Mouse (Mus musculus) cerebellum, postnatal 10 days (tissue): ENCODE results near the gene Myo16.

Source experiments
- DNase-seq, 2 experiments: peaks; one replicate each; pipeline ENCODE4 v3.0.0; 2021; ENCODE audit warnings: mixed read lengths in 2 of 2

The Myo16 gene

GRCm38 (mm10) chr8:10634421-10634820 lies 480.7 kb downstream of the Myo16 start:
- DNase-seq: peak; percentile 87 to 91

DNA sequence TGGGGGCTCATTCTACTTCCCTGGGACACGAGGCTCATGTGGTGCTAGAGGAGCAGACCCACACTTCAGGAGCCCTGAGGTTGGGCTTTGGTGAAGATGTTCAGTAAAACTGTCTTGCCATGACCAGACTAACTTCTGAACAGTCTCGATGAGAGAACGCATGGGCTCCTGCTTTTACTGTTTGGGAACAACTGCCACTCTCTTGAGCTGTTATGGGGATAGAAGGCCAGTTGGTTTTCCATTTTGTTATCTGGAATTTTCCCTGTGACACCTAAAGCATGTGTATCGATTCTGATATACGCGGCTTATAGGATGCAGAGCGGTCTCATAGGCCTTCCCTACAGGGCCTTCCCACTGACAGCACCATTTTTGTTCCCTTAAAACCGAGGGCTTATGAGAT lies 485.2 kb downstream of the Myo16 start:
- DNase-seq: no peak

- DNase-seq: peak; percentile 59 to 62
Observed at GRCm38 (mm10) chr8:10640176-10640810, 486.6 kb downstream of the Myo16 start.

- no peak for DNase-seq
Observed at GRCm38 (mm10) chr8:10640859-10641258, 487.1 kb downstream of the Myo16 start.

DNA sequence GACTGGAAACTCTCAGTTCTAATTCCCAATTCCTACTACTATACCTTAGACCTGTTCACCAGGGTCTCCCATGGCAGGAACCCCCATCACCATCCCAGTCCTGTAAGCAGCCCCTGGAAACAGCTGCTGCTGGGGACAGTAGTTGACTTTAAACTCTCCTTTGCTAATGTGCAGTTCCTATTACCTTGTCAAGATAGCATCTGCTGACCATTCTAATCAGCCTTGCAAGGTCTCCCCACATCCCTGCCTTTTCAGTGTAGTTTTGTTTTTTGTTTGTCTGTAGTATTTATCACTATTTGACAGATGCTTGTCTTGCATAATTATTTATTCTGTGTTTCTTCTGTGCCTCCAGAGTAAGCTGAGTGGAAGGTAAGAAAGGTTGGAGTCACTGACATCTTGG lies 487.6 kb downstream of the Myo16 start:
- DNase-seq: no peak

DNA sequence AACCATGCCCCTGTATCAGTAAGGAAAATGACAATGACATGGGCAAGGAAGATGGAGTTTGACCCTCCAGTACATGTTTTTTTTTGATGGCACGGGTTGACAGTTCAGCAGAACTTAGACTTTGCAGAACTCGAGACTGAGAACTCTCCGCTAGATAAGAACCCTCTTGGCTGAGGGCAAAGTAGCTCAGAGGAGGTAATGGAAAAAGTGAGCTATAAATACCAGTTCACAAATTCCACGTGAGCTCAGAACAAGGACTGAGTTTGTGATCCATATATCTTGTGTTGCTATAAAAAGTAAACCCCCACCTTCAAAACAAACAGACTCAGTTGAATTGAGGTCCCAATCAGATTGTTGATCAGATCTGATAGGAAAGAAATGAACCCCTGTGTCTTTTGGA lies 489.5 kb downstream of the Myo16 start:
- DNase-seq: no peak

GRCm38 (mm10) chr8:10644481-10644880 lies 490.8 kb downstream of the Myo16 start:
- peak; percentile 47 for DNase-seq

- no peak for DNase-seq
Observed at GRCm38 (mm10) chr8:10645740-10646139, 492.0 kb downstream of the Myo16 start.

DNA sequence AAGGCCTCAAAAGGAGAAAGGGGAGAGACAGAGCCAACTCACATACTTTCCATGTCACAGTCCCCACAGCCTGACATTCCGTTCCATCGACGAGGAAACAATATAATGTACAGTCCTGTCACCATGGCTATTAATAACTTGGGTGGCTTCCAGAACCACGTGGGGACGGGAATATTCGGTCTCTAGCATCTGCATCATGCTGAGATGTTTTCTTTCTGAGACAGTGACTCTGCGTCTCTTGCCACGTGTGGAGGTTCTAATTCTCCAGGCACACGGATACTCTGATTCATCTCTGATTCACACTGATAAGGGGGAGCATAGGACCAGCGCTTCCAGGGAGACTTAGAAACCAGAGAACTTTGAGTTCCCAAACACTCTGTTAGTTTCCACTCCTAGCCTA lies 492.8 kb downstream of the Myo16 start:
- DNase-seq: no peak

DNA sequence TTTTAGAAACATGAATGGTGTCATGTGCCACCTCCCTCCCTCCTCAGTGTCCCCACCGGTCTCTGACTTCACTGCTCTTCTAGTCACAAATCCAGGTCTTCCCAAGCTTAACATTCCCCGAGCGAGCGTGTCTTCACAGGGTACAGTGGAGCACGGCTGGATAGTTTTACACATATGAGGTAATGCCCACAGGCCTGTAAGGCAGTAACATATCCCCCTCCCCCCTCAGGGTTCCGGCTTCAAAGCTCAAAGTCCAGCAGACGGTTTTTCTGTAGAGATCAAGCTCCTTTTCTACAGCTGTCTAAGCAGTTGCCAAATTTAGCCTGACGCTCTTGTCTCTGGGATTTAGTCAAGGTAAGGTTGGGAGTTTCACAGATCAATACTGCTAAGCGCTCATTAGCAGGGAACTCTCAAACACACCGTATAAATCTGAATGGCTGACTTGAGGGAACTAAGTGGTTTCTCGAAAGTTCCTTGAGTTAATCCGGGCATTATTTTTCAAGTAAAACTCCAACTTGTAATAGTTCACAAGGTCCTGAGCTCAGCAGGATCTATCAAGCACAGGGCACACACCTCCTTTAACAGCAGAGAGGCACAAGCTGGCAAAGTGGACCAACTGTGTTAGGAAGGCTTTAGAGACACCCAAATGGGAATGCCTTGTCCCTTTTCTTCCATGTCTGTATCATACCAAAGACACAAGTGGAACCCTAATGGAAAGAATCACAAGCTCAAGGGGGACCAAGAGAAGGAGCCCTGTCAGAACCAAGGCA lies 498.0 kb downstream of the Myo16 start:
- DNase-seq: no peak

DNA sequence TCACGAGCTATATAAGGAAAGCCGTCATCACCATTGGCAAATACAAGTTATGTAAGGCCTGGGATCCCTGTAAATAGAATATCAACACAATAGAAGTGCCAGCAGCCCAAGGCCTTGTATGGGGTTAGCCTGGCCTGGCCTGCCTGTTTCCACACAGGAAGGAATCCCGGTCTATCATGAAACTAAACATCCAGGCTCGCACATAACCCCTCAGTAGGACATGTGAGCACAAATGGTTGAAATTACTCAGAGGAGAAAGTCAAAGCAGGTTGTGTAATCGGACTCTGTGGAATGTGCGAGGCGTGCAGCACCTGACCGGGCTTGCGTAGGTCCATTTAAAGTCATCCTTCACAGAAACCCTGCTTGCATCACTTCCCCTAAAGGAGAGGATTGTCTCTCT lies 499.6 kb downstream of the Myo16 start:
- DNase-seq: no peak

- DNase-seq: no peak
Observed at GRCm38 (mm10) chr8:10654922-10655518, 501.3 kb downstream of the Myo16 start.

DNA sequence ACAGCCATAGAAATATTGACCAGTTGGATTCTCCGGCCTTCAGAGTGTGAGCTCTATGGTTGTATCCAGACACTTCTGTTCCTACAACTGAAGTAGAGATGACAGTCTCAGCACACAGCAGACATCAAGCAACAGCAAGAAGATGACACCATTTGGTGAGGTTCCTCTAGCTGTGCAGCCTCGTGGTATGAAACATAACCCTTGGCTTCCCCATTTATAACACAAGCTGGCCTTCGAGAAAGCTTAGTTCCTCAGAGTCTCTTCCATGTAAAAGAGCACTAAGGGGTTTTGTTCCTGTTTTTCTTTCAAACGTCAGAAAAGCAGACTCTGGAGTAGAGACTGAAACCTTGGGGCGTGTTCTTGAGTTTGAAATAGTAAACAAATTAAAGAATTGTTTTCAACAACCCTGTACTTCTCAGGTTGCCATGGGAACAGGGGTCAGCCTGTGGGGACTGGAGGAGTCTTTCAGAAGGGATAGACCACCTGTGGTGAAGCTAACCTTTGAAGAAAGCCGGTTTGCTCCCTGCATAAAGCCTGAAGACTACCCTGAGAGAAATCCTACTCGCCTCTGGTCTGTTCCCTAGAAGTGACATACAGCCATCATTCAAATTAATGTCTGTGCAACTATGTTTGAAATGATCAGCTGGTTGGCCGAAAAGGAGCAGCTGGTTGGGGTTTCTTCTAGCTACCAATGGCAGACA lies 510.2 kb downstream of the Myo16 start:
- no peak for DNase-seq

GRCm38 (mm10) chr8:10664861-10665543 lies 511.3 kb downstream of the Myo16 start:
- DNase-seq: peak in 1 of 2 experiments; percentile 24

DNA sequence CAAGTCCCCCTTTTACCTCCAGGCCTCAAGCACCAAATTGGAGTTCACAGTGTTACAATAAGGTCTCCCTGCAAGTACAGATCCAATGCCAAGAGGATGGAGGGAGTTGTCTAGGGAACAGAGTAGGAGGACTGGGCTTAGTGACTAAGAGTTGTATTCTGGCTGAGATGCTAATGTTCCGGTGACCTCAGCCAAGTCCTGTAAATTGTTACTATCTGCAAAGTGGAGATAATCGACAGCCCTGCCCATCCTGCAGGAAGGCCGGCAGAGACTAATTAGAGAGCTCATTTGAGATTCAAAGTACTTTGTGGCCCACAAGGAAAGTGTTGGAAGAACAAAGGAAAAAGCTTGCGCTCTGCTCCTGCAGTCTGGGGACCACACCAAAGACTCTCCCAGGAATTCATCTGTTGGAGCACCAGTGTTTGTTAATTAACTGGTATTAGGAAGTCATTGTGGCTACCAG lies 512.1 kb downstream of the Myo16 start:
- no peak for DNase-seq

DNA sequence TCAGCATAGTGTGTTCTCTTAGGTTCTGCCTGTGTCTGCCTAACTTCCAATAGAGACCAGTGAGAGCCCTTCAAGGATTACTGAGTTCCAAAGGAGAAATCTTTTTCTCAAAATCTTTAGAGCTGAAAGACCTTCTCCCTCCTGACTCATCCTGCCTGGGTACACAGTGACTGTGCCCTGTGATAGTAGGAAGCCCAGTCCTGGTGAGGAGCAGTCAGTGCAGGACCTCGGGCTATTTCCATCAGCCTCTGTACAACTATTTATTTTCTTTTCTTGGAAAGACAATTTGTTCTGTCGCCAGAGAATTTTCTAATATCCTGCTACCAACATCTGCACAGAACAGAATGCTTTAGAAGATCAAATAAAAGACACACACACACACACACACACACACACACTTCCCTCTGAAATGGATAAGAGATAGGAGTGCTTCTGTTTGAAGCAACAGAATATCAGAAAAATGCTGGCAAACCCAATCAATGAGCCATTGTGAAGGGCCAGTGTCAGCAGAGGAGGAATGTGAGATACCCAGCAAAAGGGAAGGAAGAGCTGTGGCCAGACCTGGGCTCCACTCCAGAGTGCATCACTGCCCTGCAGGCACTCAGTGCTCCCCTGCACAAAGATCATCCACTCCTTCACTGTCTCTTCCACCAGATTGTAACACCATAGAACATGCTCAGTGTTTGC lies 518.3 kb downstream of the Myo16 start:
- peak in 1 of 2 experiments; percentile 46 for DNase-seq

- no peak for DNase-seq
Observed at GRCm38 (mm10) chr8:10677840-10678410, 524.2 kb downstream of the Myo16 start.

DNA sequence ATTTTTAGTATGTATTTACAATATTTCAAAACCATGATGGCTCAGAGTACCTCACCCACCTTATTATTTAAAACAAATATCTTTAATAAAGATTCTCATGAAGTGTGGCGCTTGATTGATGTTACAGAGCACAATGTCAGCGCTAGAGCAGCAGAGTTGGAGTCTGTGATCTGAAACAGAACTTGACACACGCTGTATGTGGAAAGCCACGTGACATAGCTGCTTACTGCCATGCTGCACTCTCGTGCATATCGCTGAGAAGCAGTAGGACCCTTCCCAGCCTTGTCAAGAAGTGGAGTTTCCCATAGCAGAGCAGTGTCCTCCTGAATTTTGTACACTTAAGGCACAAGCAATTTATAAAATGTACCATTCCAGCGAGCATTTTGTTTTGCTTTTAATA lies 528.2 kb downstream of the Myo16 start:
- no peak for DNase-seq

DNA sequence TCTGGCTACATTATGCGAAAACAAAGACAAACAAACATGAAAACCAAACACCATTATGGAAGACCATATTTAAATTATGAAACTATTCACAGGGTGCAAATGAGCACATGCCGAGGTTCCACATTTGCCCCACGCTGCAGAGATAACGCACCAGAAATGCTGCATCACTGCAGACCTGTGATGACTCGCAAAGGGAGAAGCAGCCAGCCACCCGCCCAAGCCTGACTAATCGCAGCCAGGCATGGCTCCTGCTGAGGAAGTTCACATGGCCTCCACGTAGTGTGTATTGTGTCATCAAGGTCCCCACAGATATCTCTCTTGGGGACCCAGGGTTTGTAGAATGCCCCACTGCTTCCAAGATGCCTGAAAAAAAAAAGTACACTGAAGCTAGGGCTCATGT lies 529.4 kb downstream of the Myo16 start:
- peak in 1 of 2 experiments; percentile 26 for DNase-seq
